Mouse (Mus musculus) stomach, embryonic 15.5 days (tissue): Measurements from ENCODE around the gene Trim71. TPM values are rescaled to one million over a fixed set of nuclear protein-coding genes. Genes with fewer than 3 reads are reported as not detected.

Experiments
- ATAC-seq: fragments of 200-750 bp; cut with Nextera tagmentation; 2 replicates; pipeline ENCODE4 v1.8.0; 2017; ENCODE audit warnings: low read depth, moderate number of reproducible peaks, moderate TSS enrichment; ENCODE audit not compliant: insufficient read depth, low FRiP score
- H3K27ac ChIP-seq: fragments of 300-500 bp; sonication (generic); 2 replicates; pipeline ENCODE4 v1.5.1; 2015; ENCODE audit warnings: mild to moderate bottlenecking, inconsistent platforms
- H3K27me3 ChIP-seq: fragments of 300-500 bp; sonication (generic); replicated peaks from 2 replicates; pipeline ENCODE4 v1.6.1; 2015; ENCODE audit warnings: inconsistent platforms
- H3K36me3 ChIP-seq: fragments of 300-500 bp; sonication (generic); 2 replicates; pipeline ENCODE4 v1.6.1; 2015; ENCODE audit warnings: inconsistent platforms
- H3K4me1 ChIP-seq: fragments of 300-500 bp; sonication (generic); 2 replicates; pipeline ENCODE4 v1.6.1; 2015; ENCODE audit warnings: inconsistent platforms
- H3K4me2 ChIP-seq: fragments of 300-500 bp; sonication (generic); 2 replicates; pipeline ENCODE4 v1.6.1; 2015; ENCODE audit warnings: mild to moderate bottlenecking, inconsistent platforms
- H3K4me3 ChIP-seq: fragments of 300-500 bp; sonication (generic); replicated peaks from 2 replicates; pipeline ENCODE4 v1.5.1; 2015; ENCODE audit warnings: inconsistent platforms
- H3K9ac ChIP-seq: fragments of 300-500 bp; sonication (generic); 2 replicates; pipeline ENCODE4 v1.6.1; 2015; ENCODE audit warnings: inconsistent platforms
- H3K9me3 ChIP-seq: fragments of 300-500 bp; sonication (generic); 2 replicates; pipeline ENCODE4 v1.6.1; 2016; ENCODE audit warnings: inconsistent platforms
- WGBS: fragments of 180-500 bp; shearing (Covaris S2); methylation state at CpG from one replicate; pipeline ENCODE4 v1.1.7; 2015; 5-methylcytosine and 5-hydroxymethylcytosine counted together
- polyA plus RNA-seq: library from polyadenylated mRNA; unstranded; fragments of >200 nt; fragmentation: Nextera tagmentation; extraction: Ambion mirVana; gene quantifications from 2 replicates; pipeline ENCODE4 v1.2.1, GENCODE M21; 2015

Gene Trim71
- polyA plus RNA-seq, 1 experiment from 2014 or later = 2.0 TPM

- no peak overlapping the region for H3K4me2 ChIP-seq
- H3K9ac ChIP-seq = no peak overlapping the region
- peak; percentile 86 for ATAC-seq
- H3K27me3 ChIP-seq = no peaks in the 10 kb centered on the region
- H3K9me3 ChIP-seq = no peaks in the 10 kb centered on the region
- no peak overlapping the region for H3K4me3 ChIP-seq
- 45% methylated on average over 5 of the region's 5 CpGs for WGBS
- H3K27ac ChIP-seq = peak overlapping the region; percentile 68
- peaks cover 11% of the 10 kb centered on the region for H3K4me1 ChIP-seq
- no peaks in the 10 kb centered on the region for H3K36me3 ChIP-seq
Measured at GRCm38 (mm10) chr9:114554355-114554979, 9.7 kb downstream of the Trim71 start.

- no peak for ATAC-seq
- H3K27me3 ChIP-seq = no peaks in the 10 kb centered on the region
- peak overlapping the region; percentile 64; the same call in 1 of the 2 replicates for H3K27ac ChIP-seq
- no peaks in the 10 kb centered on the region for H3K36me3 ChIP-seq
- peaks cover 11% of the 10 kb centered on the region for H3K4me1 ChIP-seq
- H3K4me3 ChIP-seq = no peak overlapping the region
- H3K9ac ChIP-seq = no peak overlapping the region
- H3K4me2 ChIP-seq = no peak overlapping the region
- H3K9me3 ChIP-seq = no peaks in the 10 kb centered on the region
Measured at GRCm38 (mm10) chr9:114553828-114554227, 10.3 kb downstream of the Trim71 start.

GRCm38 (mm10) chr9:114550033-114550432 is 14.1 kb downstream of the Trim71 start:
- H3K36me3 ChIP-seq = no peaks in the 10 kb centered on the region
- WGBS = 34% methylated on average over 6 of the region's 6 CpGs
- no peaks in the 10 kb centered on the region for H3K9me3 ChIP-seq
- H3K9ac ChIP-seq = no peak overlapping the region
- no peak overlapping the region for H3K4me2 ChIP-seq
- H3K4me1 ChIP-seq = peaks cover 19% of the 10 kb centered on the region
- H3K4me3 ChIP-seq = no peak overlapping the region
- no peaks in the 10 kb centered on the region for H3K27me3 ChIP-seq
- no peak for ATAC-seq
- H3K27ac ChIP-seq = peak overlapping the region; percentile 67; the same call in 1 of the 2 replicates

- WGBS = 55% methylated on average over 5 of the region's 5 CpGs
- Histone ChIP-seq H3K27ac (peak overlapping the region; percentile 83; the same call in 1 of the 2 replicates), H3K4me2 (no peak overlapping the region), H3K9ac (no peak overlapping the region), H3K4me3 (no peak overlapping the region), H3K9me3 (no peaks in the 10 kb centered on the region), H3K27me3 (no peaks in the 10 kb centered on the region), H3K36me3 (no peaks in the 10 kb centered on the region), H3K4me1 (peaks cover 24% of the 10 kb centered on the region)
- ATAC-seq = no peak
Measured at GRCm38 (mm10) chr9:114549117-114549516, 15.1 kb downstream of the Trim71 start.

- Histone ChIP-seq H3K4me2 (no peak overlapping the region), H3K4me3 (no peak overlapping the region), H3K27ac (peak overlapping the region; percentile 83; the same call in 1 of the 2 replicates), H3K36me3 (no peaks in the 10 kb centered on the region), H3K9me3 (no peaks in the 10 kb centered on the region), H3K27me3 (no peaks in the 10 kb centered on the region), H3K9ac (no peak overlapping the region), H3K4me1 (peaks cover 29% of the 10 kb centered on the region)
- ATAC-seq = no peak
- 49% methylated on average over 4 of the region's 4 CpGs for WGBS
Measured at GRCm38 (mm10) chr9:114548496-114548895, 15.7 kb downstream of the Trim71 start.

- no peaks in the 10 kb centered on the region for H3K36me3 ChIP-seq
- no peak overlapping the region for H3K9ac ChIP-seq
- H3K4me1 ChIP-seq = peaks cover 29% of the 10 kb centered on the region
- 0 out of 2 replicates have a peak overlapping the region, but pooled peaks have one; percentile 35 for H3K4me2 ChIP-seq
- peak overlapping the region; percentile 83 for H3K27ac ChIP-seq
- 57% methylated on average over 6 of the region's 6 CpGs for whole genome bisulfite sequencing
- H3K9me3 ChIP-seq = no peaks in the 10 kb centered on the region
- H3K27me3 ChIP-seq = no peaks in the 10 kb centered on the region
- no peak overlapping the region for H3K4me3 ChIP-seq
- ATAC-seq = peak; percentile 76
Measured at GRCm38 (mm10) chr9:114547643-114548077, 16.5 kb downstream of the Trim71 start.

GRCm38 (mm10) chr9:114546765-114547164 is 17.4 kb downstream of the Trim71 start:
- Histone ChIP-seq H3K4me3 (no peak overlapping the region), H3K4me1 (peaks cover 29% of the 10 kb centered on the region), H3K9ac (no peak overlapping the region), H3K9me3 (no peaks in the 10 kb centered on the region), H3K27ac (peak overlapping the region; percentile 83), H3K27me3 (no peaks in the 10 kb centered on the region), H3K36me3 (no peaks in the 10 kb centered on the region), H3K4me2 (peak overlapping the region; percentile 35; the same call in 1 of the 2 replicates)
- 45% methylated on average over 12 of the region's 12 CpGs for WGBS
- no peak for ATAC-seq

- no peak for ATAC-seq
- Histone ChIP-seq H3K4me1 (peaks cover 30% of the 10 kb centered on the region), H3K9ac (no peak overlapping the region), H3K27ac (peak overlapping the region; percentile 27; the same call in 1 of the 2 replicates), H3K4me3 (no peak overlapping the region), H3K4me2 (0 out of 2 replicates have a peak overlapping the region, but pooled peaks have one; percentile 8), H3K9me3 (no peaks in the 10 kb centered on the region), H3K36me3 (no peaks in the 10 kb centered on the region), H3K27me3 (no peaks in the 10 kb centered on the region)
- WGBS = 31% methylated on average over 9 of the region's 9 CpGs
Measured at GRCm38 (mm10) chr9:114544754-114545393, 19.3 kb downstream of the Trim71 start.

- H3K9me3 ChIP-seq = no peaks in the 10 kb centered on the region
- peaks cover 30% of the 10 kb centered on the region for H3K4me1 ChIP-seq
- H3K4me3 ChIP-seq = no peak overlapping the region
- 0 out of 2 replicates have a peak overlapping the region, but pooled peaks have one; percentile 8 for H3K4me2 ChIP-seq
- no peaks in the 10 kb centered on the region for H3K36me3 ChIP-seq
- WGBS = 56% methylated on average over 17 of the region's 17 CpGs
- H3K27me3 ChIP-seq = no peaks in the 10 kb centered on the region
- H3K9ac ChIP-seq = no peak overlapping the region
- ATAC-seq = peak; percentile 8; the same call in 1 of the 2 replicates
- 0 out of 2 replicates have a peak overlapping the region, but pooled peaks have one; percentile 27 for H3K27ac ChIP-seq
Measured at GRCm38 (mm10) chr9:114543882-114544753, 20.1 kb downstream of the Trim71 start.

- 0 out of 2 replicates have a peak, but pooled peaks have one; percentile 7 for ATAC-seq
- Histone ChIP-seq H3K27ac (no peak overlapping the region), H3K9me3 (no peaks in the 10 kb centered on the region)
Measured at GRCm38 (mm10) chr9:114541279-114541741, 22.9 kb downstream of the Trim71 start.

GRCm38 (mm10) chr9:114538996-114539563 is 25.1 kb downstream of the Trim71 start:
- no peaks in the 10 kb centered on the region for H3K9me3 ChIP-seq
- no peak overlapping the region for H3K4me2 ChIP-seq
- ATAC-seq = no peak
- H3K27ac ChIP-seq = no peak overlapping the region
- peaks cover 9% of the 10 kb centered on the region for H3K4me1 ChIP-seq
- no peak overlapping the region for H3K4me3 ChIP-seq
- H3K36me3 ChIP-seq = no peaks in the 10 kb centered on the region
- H3K27me3 ChIP-seq = no peaks in the 10 kb centered on the region
- H3K9ac ChIP-seq = no peak overlapping the region
- 64% methylated on average over 7 of the region's 7 CpGs for WGBS

More at GRCm38 (mm10) chr9:114541279-114541741, 22.9 kb downstream of the Trim71 start:
- Histone ChIP-seq H3K4me1 (peaks cover 30% of the 10 kb centered on the region), H3K4me2 (no peak overlapping the region), H3K4me3 (no peak overlapping the region), H3K9ac (no peak overlapping the region), H3K27me3 (no peaks in the 10 kb centered on the region), H3K36me3 (no peaks in the 10 kb centered on the region)
- 32% methylated on average over 1 of the region's 1 CpGs for WGBS
